In genomic region chr9:110384369-110384929, GRCm38 (mm10) we compare ENCODE assay signal across 24 mouse cellular contexts. TPM values are rescaled to one million over a fixed set of nuclear protein-coding genes. Genes with fewer than 3 reads are reported as not detected.
"Had no signal": no experiment of that assay in that cellular context is flagged by ENCODE, and none has a peak within 500 bp of the region (broad histone marks: within the 10 kb centered on the region; RNA-seq: fewer than 3 reads in every experiment).

No protein-coding gene starts in this region.

- H3K27me3 ChIP-seq: kidney, embryonic 15.5 days; limb, embryonic 13.5 days; liver, embryonic 13.5 days; neural tube, embryonic 12.5 days; neural tube, embryonic 15.5 days had no signal

- H3K4me2 ChIP-seq: kidney, embryonic 15.5 days; limb, embryonic 13.5 days; liver, embryonic 13.5 days; midbrain, embryonic 11.5 days; neural tube, embryonic 12.5 days; neural tube, embryonic 15.5 days had no signal

- DNase-seq: kidney, adult 11 months; kidney, adult 8-10 months; kidney, postnatal 10 days; kidney, postnatal 36 days; layer of hippocampus, adult 9-11 months; liver; liver, embryonic 13.5 days; lung, adult 2 months; lung, postnatal 14 days; lung, postnatal 4 days; midbrain, embryonic 14.5 days; right cerebral cortex, adult 18-20 months; right cerebral cortex, postnatal 14 days; right cerebral cortex, postnatal 4 days; thymus, adult 18-20 months; thymus, postnatal 14 days; thymus, postnatal 4 days had no signal

- H3K9ac ChIP-seq: kidney, embryonic 15.5 days; limb, embryonic 13.5 days; liver, embryonic 13.5 days; neural tube, embryonic 12.5 days; neural tube, embryonic 15.5 days had no signal

- H3K4me3 ChIP-seq: kidney, embryonic 15.5 days; limb, embryonic 10.5 days; limb, embryonic 13.5 days; liver, embryonic 13.5 days; neural tube, embryonic 12.5 days; neural tube, embryonic 15.5 days had no signal

- H3K9me3 ChIP-seq: kidney, embryonic 15.5 days; limb, embryonic 10.5 days; limb, embryonic 13.5 days; liver, embryonic 13.5 days; neural tube, embryonic 12.5 days; neural tube, embryonic 15.5 days had no signal

- H3K27ac ChIP-seq: kidney, embryonic 15.5 days; limb, embryonic 10.5 days; limb, embryonic 13.5 days; liver, embryonic 13.5 days; neural tube, embryonic 12.5 days; neural tube, embryonic 15.5 days; stomach, postnatal 0 days had no signal

- H3K4me1 ChIP-seq: limb, embryonic 13.5 days; liver, embryonic 13.5 days; neural tube, embryonic 12.5 days; neural tube, embryonic 15.5 days had no signal

RNA-seq across cellular contexts. Expression of gene Ngp, which starts 35.1 kb away (rescaled TPM):
- polyA plus RNA-seq: limb, embryonic 10.5 days had no signal
